Mouse (Mus musculus) olfactory bulb, adult 2 months (tissue): ENCODE results near the gene Foxj2.

ENCODE experiments used
- CTCF ChIP-seq: fragments of 200-500 bp; IDR thresholded peaks from 2 replicates; pipeline ENCODE4 v1.5.1; 2012; ENCODE audit warnings: low read depth, mild to moderate bottlenecking, low read length, moderate library complexity; ENCODE audit not compliant: insufficient read depth
- POLR2A ChIP-seq: fragments of 200-500 bp; IDR thresholded peaks from 2 replicates; pipeline ENCODE4 v1.6.1; 2012; ENCODE audit warnings: mild to moderate bottlenecking, low read depth, low read length, moderate library complexity; ENCODE audit not compliant: insufficient read depth

- no peak for TF ChIP-seq POLR2A
- TF ChIP-seq CTCF = no peak
Observed at GRCm38 (mm10) chr6:122795254-122795935, 24.3 kb upstream of the Foxj2 start.
